Mouse (Mus musculus): ENCODE results near the gene Trim37. TPM values are rescaled to one million over a fixed set of nuclear protein-coding genes. Genes with fewer than 3 reads are reported as not detected.
"Not testable (repeated sequence)": the region's sequence is repeated elsewhere in the genome, so short reads cannot be mapped to it uniquely, and the experiment has no call there.

Gene Trim37
- polyA plus RNA-seq, 1 experiment, result 16.0 TPM

GRCm38 (mm10) chr11:87247494-87247866, 120.6 kb downstream of the Trim37 start:
- TF ChIP-seq POLR2A (IDR thresholded peaks at IDR 0.05; ENCODE audit: borderline replicate concordance, control insufficient read depth, low read depth, low read length), result no peak
- TF ChIP-seq CTCF (IDR thresholded peaks at IDR 0.05; ENCODE audit: control insufficient read depth, insufficient read depth, low read length), result no peak
- 90% methylated on average over 5 of the region's 5 CpGs for WGBS
- Histone ChIP-seq H3K4me3 (replicated peaks; ENCODE audit: control insufficient read depth, low read depth, low read length) (no peak overlapping the region), H3K4me1 (ENCODE audit: control insufficient read depth, insufficient read depth, low read length) (no peaks in the 10 kb centered on the region), H3K27ac (ENCODE audit: control insufficient read depth, insufficient read depth, low read depth, low read length, poor library complexity) (no peak overlapping the region)

- Histone ChIP-seq H3K4me3 (replicated peaks; ENCODE audit: control insufficient read depth, low read depth, low read length) (no peak overlapping the region), H3K27ac (ENCODE audit: control insufficient read depth, insufficient read depth, low read depth, low read length, poor library complexity) (no peak overlapping the region), H3K4me1 (ENCODE audit: control insufficient read depth, insufficient read depth, low read length) (no peaks in the 10 kb centered on the region)
- no peak for TF ChIP-seq POLR2A (IDR thresholded peaks at IDR 0.05; ENCODE audit: borderline replicate concordance, control insufficient read depth, low read depth, low read length)
- no peak for TF ChIP-seq CTCF (IDR thresholded peaks at IDR 0.05; ENCODE audit: control insufficient read depth, insufficient read depth, low read length)
- WGBS, result 81% methylated on average over 6 of the region's 6 CpGs
These were observed 123.3 kb downstream of the Trim37 start for GRCm38 (mm10) chr11:87250132-87250531.

DNA sequence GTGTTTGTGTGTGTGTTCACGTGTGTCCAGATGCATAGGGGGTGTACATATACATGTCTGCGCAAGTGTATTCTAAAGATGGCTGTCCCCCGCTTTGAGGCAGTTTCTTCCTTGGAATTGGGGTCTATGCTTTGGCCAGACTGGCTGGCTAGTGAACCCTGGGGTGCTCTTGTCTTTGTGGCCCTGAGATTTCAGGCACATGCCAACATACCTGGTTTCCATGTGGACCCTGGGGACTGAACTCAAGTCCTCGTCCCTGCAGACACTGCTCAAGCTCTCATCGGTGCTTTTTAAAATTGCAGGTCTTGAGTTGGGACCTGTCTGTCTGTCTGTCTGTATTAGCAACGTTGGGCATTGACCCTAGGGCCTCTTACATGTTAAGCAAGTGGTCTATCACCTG, 126.4 kb downstream of the Trim37 start:
- Histone ChIP-seq H3K4me1 (ENCODE audit: control insufficient read depth, insufficient read depth, low read length) (no peaks in the 10 kb centered on the region), H3K4me3 (replicated peaks; ENCODE audit: control insufficient read depth, low read depth, low read length) (no peak overlapping the region), H3K27ac (ENCODE audit: control insufficient read depth, insufficient read depth, low read depth, low read length, poor library complexity) (no peak overlapping the region)
- 85% methylated on average over 6 of the region's 6 CpGs for WGBS
- no peak for TF ChIP-seq CTCF (IDR thresholded peaks at IDR 0.05; ENCODE audit: control insufficient read depth, insufficient read depth, low read length)
- no peak for TF ChIP-seq POLR2A (IDR thresholded peaks at IDR 0.05; ENCODE audit: borderline replicate concordance, control insufficient read depth, low read depth, low read length)

GRCm38 (mm10) chr11:87254149-87254548, 127.3 kb downstream of the Trim37 start:
- no peak overlapping the region for H3K4me3 ChIP-seq (replicated peaks; ENCODE audit: control insufficient read depth, low read depth, low read length)
- 43% methylated on average over 5 of the region's 5 CpGs for WGBS

GRCm38 (mm10) chr11:87257282-87257681, 130.4 kb downstream of the Trim37 start:
- no peak for TF ChIP-seq POLR2A (IDR thresholded peaks at IDR 0.05; ENCODE audit: borderline replicate concordance, control insufficient read depth, low read depth, low read length)
- no peak for TF ChIP-seq CTCF (IDR thresholded peaks at IDR 0.05; ENCODE audit: control insufficient read depth, insufficient read depth, low read length)
- no peak overlapping the region for H3K4me3 ChIP-seq (replicated peaks; ENCODE audit: control insufficient read depth, low read depth, low read length)
- H3K27ac ChIP-seq (ENCODE audit: control insufficient read depth, insufficient read depth, low read depth, low read length, poor library complexity), result no peak overlapping the region
- H3K4me1 ChIP-seq (ENCODE audit: control insufficient read depth, insufficient read depth, low read length), result no peaks in the 10 kb centered on the region; the same call in 1 of the 2 replicates
- WGBS, result 89% methylated on average over 5 of the region's 5 CpGs

More at GRCm38 (mm10) chr11:87254149-87254548, 127.3 kb downstream of the Trim37 start:
- Histone ChIP-seq H3K4me1 (ENCODE audit: control insufficient read depth, insufficient read depth, low read length) (no peaks in the 10 kb centered on the region; the same call in 1 of the 2 replicates), H3K27ac (ENCODE audit: control insufficient read depth, insufficient read depth, low read depth, low read length, poor library complexity) (no peak overlapping the region)
- TF ChIP-seq POLR2A (IDR thresholded peaks at IDR 0.05; ENCODE audit: borderline replicate concordance, control insufficient read depth, low read depth, low read length) (no peak), CTCF (IDR thresholded peaks at IDR 0.05; ENCODE audit: control insufficient read depth, insufficient read depth, low read length) (no peak)

DNA sequence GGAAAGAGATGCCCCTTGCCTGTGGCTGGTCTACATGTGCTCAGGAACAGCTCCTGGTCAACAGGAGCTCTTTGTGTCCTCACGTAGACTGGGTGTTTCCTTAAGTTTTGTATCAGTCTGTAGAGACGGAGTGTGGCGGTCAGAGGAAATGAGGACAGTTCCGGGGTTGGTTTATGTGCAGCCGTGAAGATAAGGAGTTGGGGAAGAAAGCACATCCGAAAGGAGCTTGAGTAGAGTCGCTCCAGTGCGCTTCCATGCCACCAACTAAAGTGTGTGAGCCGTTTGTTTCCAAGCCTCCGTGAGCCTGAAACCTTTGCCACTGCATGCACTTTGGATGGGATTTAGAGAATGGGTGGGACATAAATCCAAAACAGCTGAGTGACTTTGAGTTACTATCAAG, 132.9 kb downstream of the Trim37 start:
- H3K27ac ChIP-seq (ENCODE audit: control insufficient read depth, insufficient read depth, low read depth, low read length, poor library complexity), result no peak overlapping the region
- no peak overlapping the region for H3K4me3 ChIP-seq (replicated peaks; ENCODE audit: control insufficient read depth, low read depth, low read length)
- no peaks in the 10 kb centered on the region; the same call in 1 of the 2 replicates for H3K4me1 ChIP-seq (ENCODE audit: control insufficient read depth, insufficient read depth, low read length)
- TF ChIP-seq CTCF (IDR thresholded peaks at IDR 0.05; ENCODE audit: control insufficient read depth, insufficient read depth, low read length) (no peak), POLR2A (IDR thresholded peaks at IDR 0.05; ENCODE audit: borderline replicate concordance, control insufficient read depth, low read depth, low read length) (no peak)
- WGBS, result 24% methylated on average over 10 of the region's 10 CpGs

DNA sequence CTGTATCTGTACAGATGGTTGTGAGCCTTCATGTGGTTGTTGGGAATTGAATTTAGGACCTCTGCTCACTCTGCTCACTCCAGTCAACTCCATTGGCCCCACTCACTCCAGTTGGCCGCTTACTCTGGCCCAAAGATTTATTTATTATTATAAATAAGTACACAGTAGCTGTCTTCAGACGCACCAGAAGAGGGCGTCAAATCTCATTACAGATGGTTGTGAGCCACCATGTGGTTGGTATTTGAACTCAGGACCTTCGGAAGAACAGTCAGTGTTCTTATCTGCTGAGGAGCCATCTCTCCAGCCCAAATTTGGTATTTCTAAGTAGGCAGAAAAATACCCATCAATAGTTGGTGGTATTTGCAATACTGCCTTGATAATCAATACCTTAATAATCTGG, 134.8 kb downstream of the Trim37 start:
- H3K4me1 ChIP-seq (ENCODE audit: control insufficient read depth, insufficient read depth, low read length); H3K4me3 ChIP-seq (replicated peaks; ENCODE audit: control insufficient read depth, low read depth, low read length); H3K27ac ChIP-seq (ENCODE audit: control insufficient read depth, insufficient read depth, low read depth, low read length, poor library complexity): not testable (repeated sequence)
- 76% methylated on average over 4 of the region's 4 CpGs for WGBS

- H3K27ac ChIP-seq (ENCODE audit: control insufficient read depth, insufficient read depth, low read depth, low read length, poor library complexity), result no peak overlapping the region
- no peaks in the 10 kb centered on the region; the same call in 1 of the 2 replicates for H3K4me1 ChIP-seq (ENCODE audit: control insufficient read depth, insufficient read depth, low read length)
- no peak for TF ChIP-seq CTCF (IDR thresholded peaks at IDR 0.05; ENCODE audit: control insufficient read depth, insufficient read depth, low read length)
- no peak for TF ChIP-seq POLR2A (IDR thresholded peaks at IDR 0.05; ENCODE audit: borderline replicate concordance, control insufficient read depth, low read depth, low read length)
- 43% methylated on average over 7 of the region's 7 CpGs for WGBS
- H3K4me3 ChIP-seq (replicated peaks; ENCODE audit: control insufficient read depth, low read depth, low read length), result no peak overlapping the region
These were observed 137.1 kb downstream of the Trim37 start for GRCm38 (mm10) chr11:87263946-87264345.

DNA sequence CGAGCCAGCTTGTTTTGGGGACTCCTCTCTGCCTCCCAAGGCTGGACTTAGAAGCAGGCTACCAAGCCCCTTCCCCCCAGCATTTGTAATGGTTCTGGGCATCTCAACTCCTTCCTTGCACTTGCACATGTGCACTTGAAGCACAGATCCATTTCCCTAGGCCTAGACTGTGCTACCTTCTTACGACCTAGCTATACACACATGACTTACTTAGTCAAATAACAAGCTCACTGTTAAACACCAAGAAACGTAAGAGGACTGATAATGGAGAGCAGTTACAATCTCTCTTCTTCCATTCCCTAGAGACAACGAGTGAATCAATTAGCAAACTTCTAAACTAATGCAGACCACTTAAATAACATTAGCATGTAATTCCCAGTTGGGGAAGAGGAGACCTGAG, 139.4 kb downstream of the Trim37 start:
- no peak overlapping the region for H3K27ac ChIP-seq (ENCODE audit: control insufficient read depth, insufficient read depth, low read depth, low read length, poor library complexity)
- TF ChIP-seq POLR2A (IDR thresholded peaks at IDR 0.05; ENCODE audit: borderline replicate concordance, control insufficient read depth, low read depth, low read length) (no peak), CTCF (IDR thresholded peaks at IDR 0.05; ENCODE audit: control insufficient read depth, insufficient read depth, low read length) (no peak)
- no peaks in the 10 kb centered on the region for H3K4me1 ChIP-seq (ENCODE audit: control insufficient read depth, insufficient read depth, low read length)
- WGBS, result 76% methylated on average over 4 of the region's 4 CpGs
- no peak overlapping the region for H3K4me3 ChIP-seq (replicated peaks; ENCODE audit: control insufficient read depth, low read depth, low read length)

Data from bone marrow, adult 2 months (tissue).